Mouse (Mus musculus) heart, embryonic 16.5 days (tissue): ENCODE data around the gene Krt18. TPM values are rescaled to one million over a fixed set of nuclear protein-coding genes. Genes with fewer than 3 reads are reported as not detected.

ENCODE experiments used
- ATAC-seq: fragments of 200-750 bp; cut with Nextera tagmentation; replicated peaks from 2 replicates; pipeline ENCODE4 v1.8.0; 2017; ENCODE audit warnings: moderate number of reproducible peaks; ENCODE audit not compliant: insufficient read depth, low FRiP score; ENCODE audit errors: extremely low read depth
- H3K27ac ChIP-seq: fragments of 300-500 bp; sonication (generic); 2 replicates; pipeline ENCODE4 v1.5.1; 2014; ENCODE audit warnings: mild to moderate bottlenecking, low read length, control low read depth, moderate library complexity
- H3K27me3 ChIP-seq: fragments of 300-500 bp; sonication (generic); 2 replicates; pipeline ENCODE4 v1.6.1; 2014; ENCODE audit warnings: low read length, mixed read lengths; ENCODE audit not compliant: control insufficient read depth, insufficient read depth
- H3K36me3 ChIP-seq: fragments of 300-500 bp; sonication (generic); 2 replicates; pipeline ENCODE4 v1.6.1; 2014; ENCODE audit not compliant: control insufficient read depth, insufficient read depth
- H3K4me1 ChIP-seq: fragments of 300-500 bp; sonication (generic); 2 replicates; pipeline ENCODE4 v1.6.1; 2014; ENCODE audit warnings: low read length, mixed read lengths; ENCODE audit not compliant: control insufficient read depth, insufficient read depth
- H3K4me2 ChIP-seq: fragments of 300-500 bp; sonication (generic); 2 replicates; pipeline ENCODE4 v1.6.1; 2014; ENCODE audit warnings: low read depth, mild to moderate bottlenecking, control low read depth, low read length
- H3K4me3 ChIP-seq: fragments of 300-500 bp; sonication (generic); 2 replicates; pipeline ENCODE4 v1.5.1; 2014; ENCODE audit warnings: mild to moderate bottlenecking, control low read depth, low read length
- H3K9ac ChIP-seq: fragments of 300-500 bp; sonication (generic); 2 replicates; pipeline ENCODE4 v1.6.1; 2014; ENCODE audit warnings: low read length, control low read depth
- H3K9me3 ChIP-seq: fragments of 300-500 bp; sonication (generic); replicated peaks from 2 replicates; pipeline ENCODE4 v1.6.1; 2016; ENCODE audit warnings: low read length; ENCODE audit not compliant: control insufficient read depth
- WGBS: fragments of 180-500 bp; shearing (Covaris S2); extraction: QIAGEN DNeasy Blood & Tissue Kit; methylation state at CpG from one replicate; pipeline ENCODE4 v1.1.7; 2014; 5-methylcytosine and 5-hydroxymethylcytosine counted together
- polyA plus RNA-seq: library from polyadenylated mRNA; unstranded; fragments of >200 nt; fragmentation: Nextera tagmentation; extraction: Ambion mirVana; gene quantifications from 2 replicates; pipeline ENCODE4 v1.2.1, GENCODE M21; 2015

Krt18 gene
- polyA plus RNA-seq, 1 experiment from 2014 or later, result 215 TPM

DNA sequence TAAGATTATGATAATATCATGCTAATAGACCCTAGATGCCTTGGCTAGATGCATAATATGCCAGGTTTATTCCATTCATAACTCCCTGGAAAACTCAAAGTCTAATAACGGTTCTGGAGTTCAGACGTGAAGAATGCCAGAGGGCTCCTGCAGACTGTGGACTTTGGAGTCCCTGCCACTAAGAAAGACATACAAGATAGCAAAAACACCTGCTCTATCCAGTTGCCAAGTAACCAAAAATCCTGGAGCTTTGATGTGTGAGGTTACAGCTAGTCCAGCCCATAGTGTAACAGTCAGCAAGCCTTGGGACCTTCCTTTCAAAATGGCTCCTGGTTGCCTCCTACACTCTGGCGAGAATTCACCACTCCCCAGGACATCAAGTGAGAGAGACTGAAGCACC is 16.8 kb downstream of the Krt18 start:
- Histone ChIP-seq H3K4me2 (no peak overlapping the region), H3K4me1 (no peaks in the 10 kb centered on the region), H3K4me3 (no peak overlapping the region), H3K36me3 (no peaks in the 10 kb centered on the region), H3K9me3 (no peaks in the 10 kb centered on the region), H3K9ac (no peak overlapping the region), H3K27me3 (no peaks in the 10 kb centered on the region), H3K27ac (no peak overlapping the region)
- ATAC-seq, result no peak
- WGBS, result 72% methylated on average over 3 of the region's 3 CpGs

DNA sequence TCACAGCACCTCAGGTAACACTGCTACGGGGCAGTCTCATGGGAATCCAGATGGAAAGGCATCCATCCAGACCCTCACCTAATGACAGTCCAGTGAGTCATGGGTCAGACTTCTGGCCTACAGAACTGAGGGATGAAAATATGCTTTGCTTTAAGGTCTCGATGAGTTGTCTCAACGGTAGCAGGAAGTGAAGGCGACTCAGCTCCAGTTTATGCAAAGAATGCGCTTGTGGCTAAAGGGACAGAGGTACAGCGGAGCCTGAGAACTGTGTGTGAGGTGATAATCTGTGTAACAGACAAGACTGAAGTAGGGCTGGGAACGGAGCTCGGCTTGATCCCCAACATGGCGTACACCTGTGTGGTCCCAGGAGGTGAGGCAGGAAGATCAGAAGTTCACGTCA is 17.7 kb downstream of the Krt18 start:
- H3K4me3 ChIP-seq, result no peak overlapping the region
- H3K27me3 ChIP-seq, result no peaks in the 10 kb centered on the region
- H3K36me3 ChIP-seq, result no peaks in the 10 kb centered on the region
- ATAC-seq, result no peak
- no peaks in the 10 kb centered on the region for H3K9me3 ChIP-seq
- no peaks in the 10 kb centered on the region for H3K4me1 ChIP-seq
- 62% methylated on average over 10 of the region's 10 CpGs for WGBS
- H3K4me2 ChIP-seq, result no peak overlapping the region
- no peak overlapping the region for H3K27ac ChIP-seq
- H3K9ac ChIP-seq, result no peak overlapping the region

DNA sequence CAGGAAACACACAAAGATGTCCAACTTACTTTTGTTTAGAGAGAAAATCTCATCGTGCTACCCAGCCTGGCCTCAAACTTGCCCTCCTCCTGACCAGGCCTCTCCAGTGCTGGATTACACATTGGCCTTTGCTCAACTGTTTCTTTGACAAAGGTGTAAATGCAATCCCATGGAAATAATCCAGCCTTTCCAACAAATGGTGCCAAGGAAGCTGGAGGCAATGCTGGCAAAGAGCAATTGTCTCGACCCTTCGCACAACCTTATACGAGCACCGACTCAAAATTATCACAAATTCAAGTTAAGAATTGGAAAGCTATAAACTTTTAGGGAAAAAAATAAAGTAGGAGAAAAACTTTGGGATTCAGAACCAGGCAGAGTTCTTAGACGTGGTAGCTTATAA is 20.0 kb downstream of the Krt18 start:
- no peak overlapping the region for H3K4me3 ChIP-seq
- no peaks in the 10 kb centered on the region for H3K9me3 ChIP-seq
- ATAC-seq, result no peak
- H3K27ac ChIP-seq, result no peak overlapping the region
- 82% methylated on average over 6 of the region's 6 CpGs for WGBS
- no peaks in the 10 kb centered on the region for H3K27me3 ChIP-seq
- no peak overlapping the region for H3K4me2 ChIP-seq
- H3K4me1 ChIP-seq, result peaks cover 8% of the 10 kb centered on the region; the same call in 1 of the 2 replicates
- no peak overlapping the region for H3K9ac ChIP-seq
- no peaks in the 10 kb centered on the region for H3K36me3 ChIP-seq

DNA sequence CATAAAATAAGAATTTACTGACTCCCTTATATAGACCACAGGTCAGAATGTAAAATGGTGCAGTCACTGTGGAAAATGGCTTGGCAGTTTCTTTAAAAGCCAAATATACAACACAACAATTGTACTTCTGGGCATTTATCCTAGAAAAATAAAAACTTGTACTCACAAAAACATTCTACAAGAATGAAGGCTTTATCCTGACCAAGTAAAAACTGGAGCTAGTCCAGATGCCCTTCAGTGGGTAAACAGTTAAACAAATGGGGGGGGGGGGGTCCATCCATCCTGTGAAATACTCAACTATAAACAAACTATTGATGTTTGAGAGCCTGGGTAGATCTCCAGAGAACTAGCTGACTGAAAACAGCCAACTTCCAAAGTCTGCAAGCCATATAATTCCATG is 21.9 kb downstream of the Krt18 start:
- no peak for ATAC-seq
- Histone ChIP-seq H3K4me3 (no peak overlapping the region), H3K4me1 (peaks cover 8% of the 10 kb centered on the region; the same call in 1 of the 2 replicates), H3K9me3 (no peaks in the 10 kb centered on the region), H3K36me3 (no peaks in the 10 kb centered on the region), H3K9ac (no peak overlapping the region), H3K27ac (no peak overlapping the region), H3K27me3 (no peaks in the 10 kb centered on the region), H3K4me2 (no peak overlapping the region)

DNA sequence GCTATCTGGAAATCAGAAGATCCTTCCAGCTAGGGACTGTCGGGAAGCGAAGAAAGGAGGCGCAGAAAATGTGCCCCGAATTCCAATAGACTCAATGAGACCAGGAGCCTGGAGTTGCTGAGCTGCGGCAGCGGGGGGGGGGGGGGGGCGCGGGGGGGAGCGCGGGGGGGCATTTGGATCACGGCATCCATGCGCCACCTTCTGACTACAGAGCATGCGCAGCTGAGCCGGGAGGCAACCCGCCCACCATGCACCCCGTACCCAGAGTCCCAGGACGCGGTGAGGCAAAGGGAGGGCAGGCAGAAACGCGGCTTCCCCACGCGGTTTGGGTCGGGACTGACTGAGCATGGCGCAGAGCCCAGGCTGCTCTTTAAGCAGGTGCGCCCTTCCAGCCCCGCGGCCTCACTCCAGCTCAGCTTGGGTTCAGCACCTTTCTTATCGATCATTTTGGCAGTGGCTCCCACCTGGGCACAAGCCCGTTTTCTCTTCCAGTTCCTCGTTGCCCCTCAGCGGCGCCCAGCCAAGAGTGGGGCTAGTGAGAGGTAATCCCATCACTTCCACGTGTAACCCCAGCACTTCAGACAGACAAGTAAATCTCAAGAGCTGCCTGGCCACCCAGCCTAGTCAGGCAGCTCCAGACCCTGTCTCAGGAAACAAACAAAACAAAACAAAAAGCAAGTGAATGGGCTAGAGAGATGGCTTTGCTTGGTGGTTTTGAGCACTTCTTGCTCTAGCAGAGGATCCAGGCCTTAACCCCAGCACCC is 24.1 kb downstream of the Krt18 start:
- no peaks in the 10 kb centered on the region for H3K36me3 ChIP-seq

DNA sequence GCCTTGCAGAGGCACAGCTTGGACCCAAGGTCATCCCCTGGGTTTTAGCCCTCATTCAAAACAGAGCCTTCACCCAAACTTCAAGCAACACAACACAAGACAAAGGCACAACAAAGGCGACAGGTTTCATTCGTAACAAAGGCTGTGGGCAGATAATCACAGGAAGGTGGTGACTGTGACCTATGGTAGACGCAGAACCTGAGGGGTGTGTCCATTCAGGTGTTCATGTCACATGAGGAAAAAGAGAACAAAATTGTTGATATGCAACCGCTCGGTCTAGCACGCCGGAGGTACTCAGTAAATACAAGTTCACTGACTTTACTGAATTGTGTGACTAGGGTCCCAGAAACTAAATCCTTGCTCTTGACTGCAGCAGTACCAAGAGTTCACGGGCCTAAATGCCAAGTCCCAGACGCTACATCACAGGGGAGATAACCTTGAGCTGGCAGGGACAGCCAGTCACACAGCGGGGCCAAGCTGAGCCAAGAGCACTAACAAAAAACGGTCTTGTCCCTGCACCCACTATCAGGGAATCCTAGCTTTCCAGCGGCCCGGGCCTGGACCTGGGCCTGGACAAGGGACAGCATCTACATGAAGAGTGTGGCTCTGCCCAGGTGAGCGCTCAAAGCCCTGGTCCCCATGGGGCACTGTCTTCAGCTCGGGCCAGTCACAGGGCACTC is 28.7 kb downstream of the Krt18 start:
- Histone ChIP-seq H3K4me1 (peaks cover 9% of the 10 kb centered on the region), H3K9ac (no peak overlapping the region), H3K27ac (no peak overlapping the region), H3K27me3 (no peaks in the 10 kb centered on the region), H3K9me3 (no peaks in the 10 kb centered on the region), H3K36me3 (no peaks in the 10 kb centered on the region), H3K4me3 (no peak overlapping the region), H3K4me2 (no peak overlapping the region)
- ATAC-seq, result no peak
- WGBS, result 77% methylated on average over 15 of the region's 15 CpGs

More for the DNA sequence above, 24.1 kb downstream of the Krt18 start:
- Histone ChIP-seq H3K4me2 (peak overlapping the region; percentile 70), H3K4me3 (peak overlapping the region; percentile 50), H3K4me1 (peaks cover 8% of the 10 kb centered on the region; the same call in 1 of the 2 replicates), H3K9me3 (no peaks in the 10 kb centered on the region), H3K27me3 (no peaks in the 10 kb centered on the region), H3K9ac (peak overlapping the region; percentile 61), H3K27ac (peak overlapping the region; percentile 12; the same call in 1 of the 2 replicates)
- ATAC-seq, result peak; percentile 78
- WGBS, result under 1% methylated on average over 27 of the region's 33 CpGs

DNA sequence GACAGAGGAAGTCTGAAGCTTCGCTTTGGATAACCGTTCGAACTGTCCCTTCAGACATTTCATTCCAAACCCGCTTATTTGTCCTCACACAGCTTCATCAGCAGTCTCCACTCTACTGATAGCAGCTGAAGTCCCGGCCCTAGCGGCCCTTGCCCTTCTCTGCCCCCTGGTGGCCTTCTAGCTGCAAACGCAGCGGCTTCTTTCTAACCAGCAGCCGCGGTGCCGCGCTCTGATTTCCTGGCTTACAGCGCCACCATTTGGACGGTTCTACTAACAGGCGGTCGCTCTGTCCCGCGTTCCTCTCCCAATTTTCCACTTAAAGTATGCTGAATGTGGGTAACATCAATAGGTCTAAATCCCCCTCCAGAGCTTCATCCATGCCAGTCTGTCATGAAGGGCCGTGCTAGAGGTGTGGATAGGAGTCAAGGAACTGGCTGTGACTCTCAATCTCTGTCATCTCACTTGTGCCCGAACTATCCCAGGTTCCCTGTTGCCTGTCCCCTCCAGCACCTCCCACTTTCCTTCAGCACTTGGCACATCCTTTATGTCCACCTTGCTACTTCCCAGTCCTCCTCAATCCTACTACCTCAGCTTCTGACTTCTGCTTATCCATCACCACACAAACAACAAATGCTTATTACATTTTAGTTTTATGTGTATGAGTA is 37.8 kb downstream of the Krt18 start:
- Histone ChIP-seq H3K4me2 (no peak overlapping the region), H3K27ac (no peak overlapping the region), H3K36me3 (no peaks in the 10 kb centered on the region), H3K9ac (no peak overlapping the region), H3K27me3 (no peaks in the 10 kb centered on the region; the same call in 1 of the 2 replicates), H3K9me3 (no peaks in the 10 kb centered on the region), H3K4me3 (no peak overlapping the region), H3K4me1 (peaks cover 4% of the 10 kb centered on the region)
- WGBS, result 3% methylated on average over 20 of the region's 20 CpGs
- ATAC-seq, result peak; percentile 60

DNA sequence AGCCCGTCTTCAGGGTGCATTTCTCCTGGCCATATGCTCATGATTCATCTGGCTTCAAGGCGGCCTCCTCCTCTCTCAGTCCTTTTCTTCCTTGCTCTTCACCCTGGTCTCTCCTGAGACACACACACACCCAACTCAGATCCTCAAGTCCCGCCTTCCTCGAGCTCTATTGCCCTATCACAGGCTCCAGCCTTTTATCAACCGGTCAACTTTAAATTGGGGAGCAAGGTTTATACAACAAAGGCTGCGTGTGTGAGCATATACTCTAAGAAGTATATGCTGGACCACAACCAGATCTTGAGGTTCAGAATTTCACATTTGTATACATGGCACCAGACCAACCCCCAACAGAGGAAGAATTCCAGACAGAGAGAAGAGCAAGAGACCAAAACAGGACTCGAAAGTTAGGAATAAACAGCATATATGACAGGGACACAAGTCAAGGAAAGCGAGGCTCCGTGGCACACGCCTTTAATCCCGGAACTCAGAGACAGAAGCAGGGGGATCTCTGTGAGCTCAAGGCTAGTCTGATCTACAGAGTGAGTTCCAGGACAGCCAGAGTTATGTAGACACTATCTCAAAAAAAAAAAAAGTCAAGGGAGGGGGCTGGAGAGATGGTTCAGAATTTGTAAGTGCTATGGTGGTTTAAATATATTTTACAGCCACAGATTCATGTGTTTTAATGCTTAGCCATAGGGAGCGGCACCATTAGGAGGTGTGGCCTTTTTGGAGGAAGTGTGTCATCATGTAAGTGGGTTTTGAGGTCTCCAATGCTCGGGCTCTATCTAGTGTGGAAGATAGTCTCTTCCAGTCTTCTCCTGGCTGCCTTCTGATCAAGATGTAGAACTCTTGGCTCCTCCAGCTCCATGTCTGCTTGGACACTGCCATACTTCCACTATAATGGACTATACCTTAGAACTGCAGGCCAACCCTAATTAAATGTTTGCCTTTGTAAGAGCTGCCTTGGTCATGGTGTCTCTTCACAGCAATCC is 42.8 kb downstream of the Krt18 start:
- Histone ChIP-seq H3K9ac (no peak overlapping the region), H3K27ac (no peak overlapping the region), H3K4me1 (peaks cover 11% of the 10 kb centered on the region), H3K9me3 (no peaks in the 10 kb centered on the region), H3K27me3 (no peaks in the 10 kb centered on the region; the same call in 1 of the 2 replicates), H3K4me3 (no peak overlapping the region), H3K4me2 (no peak overlapping the region), H3K36me3 (no peaks in the 10 kb centered on the region)
- WGBS, result 60% methylated on average over 13 of the region's 13 CpGs
- no peak for ATAC-seq
